Mouse (Mus musculus): ENCODE results near the gene Adgrf1. TPM values are rescaled to one million over a fixed set of nuclear protein-coding genes. Genes with fewer than 3 reads are reported as not detected.

Gene Adgrf1
- total RNA-seq, 1 experiment from 2014 or later = not detected

Other genes with a start within 250 kb of the Adgrf1 start
- 0.13 TPM in 1 of 2 replicates, not detected in the other for gene Adgrf5, start 90.1 kb downstream of the Adgrf1 start, total RNA-seq (2017)
- gene Mep1a, start 232.5 kb downstream of the Adgrf1 start, total RNA-seq (2017) = not detected in 2 replicates

All from hematopoietic stem cell, adult 5-6 weeks (primary cell).